Mouse (Mus musculus): ENCODE measurements around the gene Tbx4.

The Tbx4 gene

GRCm38 (mm10) chr11:85900291-85900690 is 14.1 kb downstream of the Tbx4 start:
- no peak for DNase-seq (ENCODE audit: low spot score in 2 of 2)

- no peak for DNase-seq (ENCODE audit: low spot score in 2 of 2)
These were observed 23.3 kb downstream of the Tbx4 start for GRCm38 (mm10) chr11:85909514-85909913.

DNA sequence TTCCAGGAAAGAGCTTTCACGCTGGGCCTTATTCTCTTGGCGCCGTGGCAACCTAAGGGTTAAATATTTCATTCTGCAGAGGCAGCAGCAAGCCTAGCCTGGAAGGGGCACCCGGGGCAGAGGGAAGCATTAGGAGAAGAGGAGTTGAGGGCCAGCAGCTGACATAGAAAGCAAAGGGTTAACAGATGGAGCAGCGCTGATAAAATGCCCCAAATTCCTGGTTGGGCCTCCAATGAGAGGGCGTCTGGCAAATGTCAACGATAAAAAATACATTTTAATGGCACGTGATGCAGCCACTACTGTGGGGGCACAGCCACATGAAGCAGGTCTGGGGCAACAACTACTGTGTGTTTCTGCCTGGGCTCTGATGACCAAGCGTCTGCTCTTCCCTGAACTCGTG is 23.9 kb downstream of the Tbx4 start:
- no peak for DNase-seq (ENCODE audit: low spot score in 2 of 2)

DNA sequence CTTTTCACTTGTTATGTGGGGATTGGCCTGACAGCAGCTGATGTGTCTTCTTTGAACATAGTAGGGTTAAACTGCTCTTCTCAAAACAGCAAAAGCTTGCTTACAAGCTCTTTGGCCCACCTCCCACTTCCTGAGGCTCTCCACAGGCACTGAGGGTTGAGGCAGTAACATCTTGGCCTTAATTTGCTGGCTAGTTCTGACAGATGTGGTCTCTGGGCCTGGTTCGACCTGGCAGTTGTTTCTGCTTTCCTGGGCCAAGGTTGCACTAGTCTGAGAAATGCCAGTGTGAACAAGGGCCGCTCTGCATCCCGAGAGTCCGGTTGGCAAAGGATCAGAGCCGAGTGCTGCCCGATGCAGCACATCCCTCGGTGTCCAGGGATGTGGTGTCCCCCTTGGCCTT is 27.3 kb downstream of the Tbx4 start:
- DNase-seq (ENCODE audit: low spot score in 2 of 2): no peak

GRCm38 (mm10) chr11:85917091-85917992 is 31.1 kb downstream of the Tbx4 start:
- DNase-seq (ENCODE audit: low spot score in 2 of 2): no peak

DNA sequence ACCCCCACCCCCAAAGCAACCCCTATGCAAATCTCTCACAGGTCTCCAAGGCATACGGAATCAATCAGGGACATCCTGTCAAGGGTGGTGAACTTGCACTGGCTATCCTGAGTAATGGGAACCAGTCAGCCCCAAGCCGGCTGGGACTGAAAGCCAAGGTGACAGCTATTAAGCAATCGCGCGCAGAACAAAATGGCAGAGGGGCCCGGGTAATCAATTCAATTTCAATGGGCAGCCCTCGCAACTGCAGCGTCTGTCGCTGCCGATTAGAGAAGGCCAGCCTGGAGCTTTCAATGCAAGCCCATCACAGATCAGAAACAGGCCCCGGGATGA is 31.7 kb downstream of the Tbx4 start:
- no peak for DNase-seq (ENCODE audit: low spot score in 2 of 2)

GRCm38 (mm10) chr11:85918388-85918940 is 32.2 kb downstream of the Tbx4 start:
- DNase-seq (ENCODE audit: low spot score in 2 of 2): no peak

DNA sequence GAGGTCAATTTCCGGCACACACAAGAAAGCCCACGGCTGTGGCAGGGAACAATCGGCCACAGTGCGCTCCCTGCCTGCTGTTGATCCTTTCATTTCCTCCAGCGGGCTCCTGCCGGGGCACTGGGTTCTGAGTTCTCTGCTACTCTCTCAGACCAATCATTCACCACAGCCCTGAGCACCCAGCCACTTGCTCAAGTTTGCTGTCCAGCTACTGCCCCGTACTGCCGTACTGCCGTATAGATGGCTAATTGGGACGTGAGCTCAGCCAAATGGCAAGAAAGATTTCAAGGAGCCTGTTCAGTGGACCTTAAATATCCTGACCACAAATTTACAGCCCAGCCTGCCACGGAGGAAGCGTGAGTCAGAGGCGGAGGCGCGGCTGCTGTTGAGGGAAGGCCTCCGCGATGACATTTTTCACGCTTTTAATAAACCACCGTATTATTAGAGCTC is 39.1 kb downstream of the Tbx4 start:
- peak; percentile 23 to 35 for DNase-seq (ENCODE audit: low spot score in 2 of 2)

DNA sequence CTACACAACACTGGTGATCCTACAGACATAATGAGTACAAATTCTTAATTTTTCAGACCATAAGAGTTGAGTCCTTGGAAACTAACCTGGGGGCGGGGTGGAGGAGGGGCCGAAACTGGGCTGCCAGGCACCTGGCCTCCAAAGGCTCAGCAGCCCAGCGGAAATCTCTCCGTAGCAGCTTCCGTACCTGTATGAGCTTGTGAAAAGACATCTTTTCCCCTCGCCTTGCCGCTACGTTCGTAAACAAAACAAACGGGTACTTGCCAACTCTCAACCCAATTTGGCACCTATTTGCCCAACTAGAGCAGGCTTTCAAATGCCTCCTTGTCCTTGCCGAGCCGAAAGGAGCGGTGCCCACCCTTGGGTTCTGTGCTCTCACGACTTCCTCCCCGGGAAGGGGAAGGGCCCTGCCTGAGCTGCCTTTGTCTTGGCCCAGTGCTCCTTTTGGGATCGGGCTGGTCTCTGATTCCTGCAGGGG is 40.1 kb downstream of the Tbx4 start:
- no peak for DNase-seq (ENCODE audit: low spot score in 2 of 2)

- no peak for DNase-seq (ENCODE audit: low spot score in 2 of 2)
These were observed 41.9 kb downstream of the Tbx4 start for GRCm38 (mm10) chr11:85928106-85928505.

GRCm38 (mm10) chr11:85929651-85930050 is 43.4 kb downstream of the Tbx4 start:
- DNase-seq (ENCODE audit: low spot score in 2 of 2): no peak

DNA sequence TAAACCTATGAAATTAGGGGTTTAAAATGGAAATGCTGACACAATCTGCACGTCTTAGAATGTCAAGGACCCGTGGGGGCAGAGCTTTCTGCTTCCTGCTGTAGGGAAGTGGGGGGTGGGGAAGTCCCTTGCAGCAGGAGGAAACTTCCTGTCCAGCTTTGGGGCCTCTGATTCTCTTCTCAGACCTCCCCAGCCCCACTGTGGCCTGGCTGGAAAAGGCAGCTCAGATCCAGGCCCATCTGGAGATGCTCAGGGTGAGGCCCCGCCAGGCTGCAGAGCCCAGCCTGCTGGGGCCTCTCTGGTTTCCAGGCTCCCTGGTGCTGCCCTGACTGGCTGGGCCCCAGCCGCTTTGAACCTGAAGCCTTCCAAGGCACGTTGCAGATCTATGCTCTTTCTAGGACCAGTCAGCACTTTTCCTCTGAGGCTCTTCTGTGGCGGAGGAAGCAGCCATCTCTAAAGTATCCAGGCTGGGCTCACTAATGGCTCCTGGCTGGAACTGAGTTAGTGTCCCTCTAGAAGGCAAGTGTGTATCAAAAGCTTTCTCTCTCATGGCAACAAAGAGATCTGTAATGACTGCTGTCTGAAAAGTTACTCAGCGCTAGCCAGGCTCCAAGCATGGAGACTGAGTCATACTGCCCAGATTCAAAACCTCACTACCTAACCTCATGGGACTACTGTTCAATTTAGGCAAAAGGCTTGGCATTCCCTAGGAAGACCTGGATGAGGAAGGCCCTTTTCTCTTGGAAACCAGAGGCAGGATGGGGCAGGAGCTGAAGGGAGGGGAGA is 55.8 kb downstream of the Tbx4 start:
- no peak for DNase-seq (ENCODE audit: low spot score in 2 of 2)

DNA sequence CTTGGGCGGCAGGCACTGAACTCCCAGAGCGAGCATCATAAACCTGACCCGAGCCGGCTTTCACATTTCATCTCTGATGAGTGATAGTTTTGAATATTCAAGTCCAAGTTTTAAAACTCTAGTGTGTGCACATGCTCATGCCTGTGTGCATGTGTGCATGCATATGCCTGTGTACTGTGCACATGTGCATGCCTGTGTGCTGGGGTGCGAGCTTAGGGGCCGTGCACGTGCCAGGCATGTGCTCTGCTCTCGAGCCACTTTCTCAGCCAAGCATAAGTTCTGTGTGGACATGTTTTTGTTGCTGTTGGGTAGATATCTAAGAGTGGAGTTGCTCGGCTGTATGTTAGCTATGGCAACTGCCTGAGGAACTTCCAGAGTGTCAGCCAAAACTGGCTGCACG is 62.5 kb downstream of the Tbx4 start:
- DNase-seq (ENCODE audit: low spot score in 2 of 2): no peak

GRCm38 (mm10) chr11:85949749-85950148 is 63.5 kb downstream of the Tbx4 start:
- DNase-seq (ENCODE audit: low spot score in 2 of 2): no peak

- no peak for DNase-seq (ENCODE audit: low spot score in 2 of 2)
These were observed 66.3 kb downstream of the Tbx4 start for GRCm38 (mm10) chr11:85952538-85952937.

DNA sequence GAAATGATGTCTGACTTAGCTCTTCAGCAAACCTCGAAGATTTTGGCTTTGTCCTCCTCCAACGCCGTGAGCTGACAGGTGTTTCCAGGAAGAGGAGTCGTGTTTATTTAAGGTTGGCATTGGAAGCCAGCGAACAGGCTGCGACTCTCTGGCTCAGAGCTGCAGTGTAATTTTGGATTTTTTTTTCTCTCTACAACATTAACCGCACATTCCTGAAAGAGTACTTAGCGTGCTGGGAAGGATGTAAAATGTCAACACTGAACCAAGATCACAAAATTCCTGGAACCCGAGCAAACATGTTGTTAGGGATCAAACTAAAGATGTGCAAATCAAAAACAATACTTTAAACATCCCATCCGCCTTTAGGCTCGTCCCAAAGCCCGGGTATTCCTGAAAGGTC is 69.4 kb downstream of the Tbx4 start:
- no peak for DNase-seq (ENCODE audit: low spot score in 2 of 2)

- no peak for DNase-seq (ENCODE audit: low spot score in 2 of 2)
These were observed 70.2 kb downstream of the Tbx4 start for GRCm38 (mm10) chr11:85956422-85956821.

DNA sequence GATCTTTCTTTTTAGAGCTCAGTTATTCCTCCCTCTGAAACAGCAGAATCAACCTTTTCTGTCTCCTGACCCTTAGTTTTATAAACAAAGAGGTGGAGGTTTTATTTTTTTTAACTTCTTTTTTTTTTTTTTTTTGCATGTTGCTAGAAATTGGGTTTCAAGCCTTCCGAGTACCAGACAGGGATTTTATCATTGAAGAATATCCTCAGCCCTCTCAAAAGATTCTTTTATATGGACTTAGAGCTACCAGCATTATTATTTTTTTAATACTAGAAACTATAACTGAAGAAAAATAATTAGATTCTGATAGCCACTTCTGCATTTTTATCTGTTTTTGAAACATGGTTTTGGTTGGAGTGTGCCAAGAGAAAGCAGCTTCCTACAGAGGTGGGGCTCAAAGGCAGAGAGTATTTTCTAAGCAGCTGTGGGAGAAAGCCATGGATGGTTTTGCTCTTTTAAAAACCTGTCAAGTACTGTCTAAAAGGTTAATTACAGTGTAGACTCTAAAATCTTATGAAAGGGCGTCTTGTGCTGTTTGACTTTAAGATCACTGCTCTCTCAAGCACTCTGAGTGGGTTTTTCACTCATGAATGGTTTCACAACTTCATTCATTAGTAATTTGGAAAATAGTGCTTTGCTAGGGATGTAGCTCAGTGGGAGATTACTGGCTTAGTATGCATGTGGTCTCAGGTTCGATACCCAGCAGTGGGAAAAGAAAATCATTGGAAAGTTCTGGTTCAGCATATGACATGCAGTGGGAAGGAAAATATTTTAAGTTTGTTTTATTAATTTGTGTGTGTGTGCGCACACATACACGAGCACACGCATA is 70.9 kb downstream of the Tbx4 start:
- DNase-seq (ENCODE audit: low spot score in 2 of 2): no peak

- DNase-seq (ENCODE audit: low spot score in 2 of 2): no peak
These were observed 73.6 kb downstream of the Tbx4 start for GRCm38 (mm10) chr11:85959837-85960236.

- no peak for DNase-seq (ENCODE audit: low spot score in 2 of 2)
These were observed 74.1 kb downstream of the Tbx4 start for GRCm38 (mm10) chr11:85960273-85960672.

DNA sequence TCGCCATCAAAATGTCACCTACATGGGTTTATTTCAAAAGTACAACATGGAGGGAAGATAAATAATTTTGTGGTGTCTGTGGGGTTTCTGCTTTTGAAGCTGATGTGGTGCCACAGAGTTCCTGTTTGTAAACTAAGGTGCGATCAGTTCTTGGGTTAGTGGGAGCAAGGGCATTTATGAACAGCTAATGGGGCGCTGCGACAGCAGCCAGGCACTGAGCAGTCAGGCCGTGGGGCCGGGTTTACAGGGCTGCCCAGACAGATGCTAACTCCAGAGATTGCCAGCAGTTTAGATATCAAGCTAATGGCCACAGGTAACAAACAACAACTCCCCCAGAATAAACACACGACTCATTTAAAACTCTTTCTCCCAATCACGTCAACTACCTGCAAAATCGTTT is 75.3 kb downstream of the Tbx4 start:
- no peak for DNase-seq (ENCODE audit: low spot score in 2 of 2)

Measured in frontal cortex, postnatal 36 days (tissue).